Mouse (Mus musculus): ENCODE measurements around the gene Slc23a2.

Slc23a2 gene

DNA sequence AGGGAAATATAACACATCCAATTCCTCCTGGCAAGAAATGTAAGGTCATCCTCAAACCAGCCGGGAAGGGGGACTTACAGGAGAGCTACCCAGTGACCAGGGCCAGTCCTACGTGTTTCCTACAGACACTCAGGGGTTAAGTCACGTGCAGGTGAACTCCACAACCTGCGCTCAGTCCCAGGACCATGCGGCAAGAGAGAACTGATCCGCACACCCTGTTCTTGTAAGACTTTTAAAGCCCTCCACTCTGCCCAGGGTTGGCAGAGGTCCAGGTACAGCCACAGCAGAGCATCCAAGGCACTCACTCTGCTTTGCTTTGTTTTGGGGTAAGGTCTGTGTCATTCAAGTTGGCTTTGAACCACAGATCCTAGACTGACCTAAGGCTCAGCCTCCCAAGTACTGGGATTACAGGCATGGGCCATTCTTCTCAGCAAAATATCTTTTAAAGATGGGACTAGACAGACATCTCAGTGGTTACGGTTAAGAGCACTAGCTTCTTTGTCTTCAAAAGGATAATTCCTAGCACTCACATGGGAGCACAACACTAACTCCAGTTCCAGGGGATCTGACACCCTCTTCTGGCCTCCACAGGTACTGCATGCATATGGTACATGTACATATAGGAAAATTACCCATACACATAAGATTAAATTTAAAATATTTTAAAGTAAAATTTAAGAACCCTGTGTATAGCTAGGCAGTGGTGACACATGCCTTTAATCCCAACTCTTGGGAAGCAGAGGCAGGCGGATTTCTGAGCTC lies 8.9 kb downstream of the Slc23a2 start:
- DNase-seq (ENCODE audit: low read depth in 1 of 2, low spot score in 2 of 2) = no peak

DNA sequence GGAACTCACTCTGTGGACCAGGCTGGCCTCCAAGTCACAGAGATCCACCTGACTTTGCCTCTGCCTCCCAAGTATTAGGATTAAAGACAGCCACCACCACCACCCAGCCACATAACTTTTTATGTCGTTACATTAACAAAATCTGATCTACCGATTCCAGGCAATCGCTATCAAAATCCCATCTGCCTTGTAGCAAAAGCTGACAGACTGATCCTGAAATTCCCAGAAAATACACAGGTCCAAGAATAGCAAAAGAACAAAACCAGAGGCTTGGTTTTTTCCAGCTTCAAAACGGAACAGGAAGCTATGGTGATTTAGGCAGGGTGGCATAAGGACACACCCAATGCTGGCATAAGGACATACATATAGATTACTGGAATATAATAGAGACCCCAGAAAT lies 10.2 kb downstream of the Slc23a2 start:
- no peak for DNase-seq (ENCODE audit: low read depth in 1 of 2, low spot score in 2 of 2)

GRCm38 (mm10) chr2:132133436-132133835 lies 11.5 kb downstream of the Slc23a2 start:
- DNase-seq (ENCODE audit: low read depth in 1 of 2, low spot score in 2 of 2) = no peak

DNA sequence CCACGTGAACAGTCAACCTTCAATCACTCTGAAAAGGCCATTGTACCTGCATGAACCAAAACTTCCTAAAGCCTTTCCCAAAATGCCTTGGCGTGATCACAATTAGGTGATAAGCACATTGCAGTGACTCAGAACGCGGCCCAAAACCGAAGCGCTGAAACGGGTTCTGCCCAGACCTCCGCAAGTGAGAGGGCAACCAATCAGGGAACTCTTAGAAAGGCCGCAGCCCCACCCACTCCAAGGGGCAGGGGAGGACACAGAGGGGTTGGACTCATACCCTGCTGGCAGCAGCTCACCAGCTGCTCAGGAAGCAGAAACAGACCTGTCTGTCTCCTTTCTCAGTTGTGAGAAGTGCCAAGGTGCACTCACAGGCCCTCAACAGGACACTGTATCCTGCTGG lies 13.6 kb downstream of the Slc23a2 start:
- DNase-seq (ENCODE audit: low read depth in 1 of 2, low spot score in 2 of 2) = no peak

DNA sequence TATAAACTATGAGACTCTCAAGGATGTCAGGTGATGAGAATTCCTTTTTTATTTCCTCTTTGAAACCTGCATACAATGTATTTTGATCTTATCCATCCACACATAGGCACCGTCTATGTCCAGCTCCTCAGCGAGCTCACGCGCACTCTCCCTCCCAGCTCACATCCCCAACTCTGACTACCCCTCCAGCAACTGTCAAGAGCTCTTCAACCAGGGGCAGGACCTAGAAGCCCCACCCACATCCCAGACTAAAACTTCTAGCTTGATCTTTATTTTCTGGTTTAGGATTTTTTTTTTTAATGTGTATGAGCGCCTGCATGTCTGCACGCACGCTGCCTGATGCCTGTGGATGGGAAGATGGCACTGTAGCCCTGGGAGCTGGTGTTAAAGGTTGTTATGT lies 14.9 kb downstream of the Slc23a2 start:
- no peak for DNase-seq (ENCODE audit: low read depth in 1 of 2, low spot score in 2 of 2)

DNA sequence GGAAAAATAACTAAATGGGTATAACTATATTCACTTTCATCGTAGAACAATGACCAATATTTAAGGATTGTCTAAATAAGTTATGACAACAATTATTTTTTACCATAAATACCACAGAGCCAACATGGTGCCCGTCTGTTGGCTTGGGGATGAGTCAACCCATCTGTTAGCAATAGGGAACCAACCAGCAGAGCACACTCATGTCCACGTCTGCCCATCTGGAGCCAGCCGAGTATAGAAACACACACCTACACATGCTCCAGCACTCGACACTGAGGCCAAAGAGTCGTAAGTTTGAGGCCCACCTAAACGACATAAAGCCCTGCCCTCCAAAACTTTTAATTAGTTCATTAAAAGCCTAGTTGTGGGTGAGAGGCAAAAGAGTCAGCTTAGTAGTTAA lies 15.7 kb downstream of the Slc23a2 start:
- no peak for DNase-seq (ENCODE audit: low read depth in 1 of 2, low spot score in 2 of 2)

- DNase-seq (ENCODE audit: low read depth in 1 of 2, low spot score in 2 of 2) = no peak
Observed at GRCm38 (mm10) chr2:132127904-132128303, 17.0 kb downstream of the Slc23a2 start.

DNA sequence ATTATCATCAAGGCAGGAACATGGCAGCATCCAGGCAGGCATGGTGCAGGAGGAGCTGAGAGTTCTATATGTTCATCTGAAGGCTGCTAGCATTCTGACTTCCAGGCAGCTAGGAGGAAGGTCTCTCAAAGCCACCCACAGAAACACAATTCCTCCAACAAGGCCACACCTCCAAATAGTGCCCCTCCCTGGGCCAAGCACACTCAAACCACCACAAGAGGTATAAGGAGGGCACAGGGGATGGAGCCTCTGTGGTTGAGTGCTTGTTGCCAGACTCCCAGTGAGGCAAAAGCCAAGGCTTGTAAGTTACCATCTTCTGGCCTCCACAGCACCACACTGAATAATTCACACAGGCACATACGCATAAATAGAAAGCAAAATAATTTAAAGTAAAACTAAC lies 18.6 kb downstream of the Slc23a2 start:
- DNase-seq (ENCODE audit: low read depth in 1 of 2, low spot score in 2 of 2) = no peak

GRCm38 (mm10) chr2:132123063-132123462 lies 21.8 kb downstream of the Slc23a2 start:
- no peak for DNase-seq (ENCODE audit: low read depth in 1 of 2, low spot score in 2 of 2)

GRCm38 (mm10) chr2:132121050-132121449 lies 23.9 kb downstream of the Slc23a2 start:
- no peak for DNase-seq (ENCODE audit: low read depth in 1 of 2, low spot score in 2 of 2)

GRCm38 (mm10) chr2:132118646-132119045 lies 26.3 kb downstream of the Slc23a2 start:
- no peak for DNase-seq (ENCODE audit: low read depth in 1 of 2, low spot score in 2 of 2)

GRCm38 (mm10) chr2:132115936-132116335 lies 29.0 kb downstream of the Slc23a2 start:
- DNase-seq (ENCODE audit: low read depth in 1 of 2, low spot score in 2 of 2) = no peak

GRCm38 (mm10) chr2:132115344-132115743 lies 29.6 kb downstream of the Slc23a2 start:
- no peak for DNase-seq (ENCODE audit: low read depth in 1 of 2, low spot score in 2 of 2)

GRCm38 (mm10) chr2:132113962-132114759 lies 30.7 kb downstream of the Slc23a2 start:
- no peak for DNase-seq (ENCODE audit: low read depth in 1 of 2, low spot score in 2 of 2)

DNA sequence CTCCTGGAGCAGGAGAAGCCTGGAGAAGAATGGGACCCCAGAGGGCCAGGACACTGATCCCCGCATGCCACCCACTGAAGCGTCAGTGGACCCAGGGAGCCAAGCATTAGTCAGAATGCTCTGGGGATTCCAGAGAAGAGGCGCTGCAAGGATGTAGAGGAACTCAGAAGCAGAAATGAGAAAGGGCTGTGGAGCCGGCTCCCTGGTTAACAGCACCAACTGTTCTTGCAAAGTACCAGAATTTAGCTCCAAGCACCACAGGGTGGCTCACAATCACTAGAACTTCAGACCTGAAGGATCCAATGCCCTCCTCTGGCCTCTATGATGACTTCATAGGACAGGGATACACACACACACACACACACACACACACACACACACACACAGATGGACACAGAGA lies 32.6 kb downstream of the Slc23a2 start:
- DNase-seq (ENCODE audit: low read depth in 1 of 2, low spot score in 2 of 2) = no peak

DNA sequence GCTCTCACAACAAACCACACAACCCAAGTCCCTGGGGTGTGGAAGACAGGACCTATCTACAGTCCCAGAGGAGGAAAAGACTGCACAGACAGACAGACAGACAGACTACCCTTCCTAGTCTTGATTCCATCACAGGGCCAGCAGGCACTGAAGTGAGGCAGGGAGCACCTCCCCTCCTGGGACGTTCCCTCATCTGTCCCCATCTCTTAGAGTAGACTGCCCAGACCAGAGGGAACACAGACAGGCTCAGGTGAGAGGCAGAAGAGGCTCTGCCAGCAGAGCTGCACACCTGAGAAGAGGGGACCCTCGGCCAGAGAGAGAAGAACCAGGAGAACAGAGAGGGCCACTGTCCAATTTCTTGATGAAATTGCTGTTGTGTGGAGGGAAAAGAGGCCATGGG lies 33.0 kb downstream of the Slc23a2 start:
- no peak for DNase-seq (ENCODE audit: low read depth in 1 of 2, low spot score in 2 of 2)

- DNase-seq (ENCODE audit: low read depth in 1 of 2, low spot score in 2 of 2) = peak in 1 of 2 experiments; percentile 28
Observed at GRCm38 (mm10) chr2:132111266-132111665, 33.6 kb downstream of the Slc23a2 start.

DNA sequence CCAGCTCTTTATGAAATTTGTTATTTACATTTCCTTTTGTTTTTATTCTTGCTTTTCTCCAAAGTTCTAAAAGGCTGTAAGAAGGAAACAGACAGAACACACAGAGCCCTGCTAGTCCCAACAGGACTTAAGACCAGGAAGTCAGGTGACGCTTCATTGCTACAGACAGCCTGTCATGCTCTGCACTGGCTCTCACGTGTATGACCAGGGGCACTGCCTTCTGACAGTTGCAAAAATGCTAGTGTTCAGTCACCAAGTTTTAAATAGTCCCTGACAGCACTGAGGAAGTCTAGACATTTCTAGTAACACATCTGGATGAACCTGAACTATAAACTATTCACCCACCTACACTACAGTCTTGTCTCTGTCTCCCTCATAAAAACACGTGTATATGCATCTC lies 34.2 kb downstream of the Slc23a2 start:
- no peak for DNase-seq (ENCODE audit: low read depth in 1 of 2, low spot score in 2 of 2)

DNA sequence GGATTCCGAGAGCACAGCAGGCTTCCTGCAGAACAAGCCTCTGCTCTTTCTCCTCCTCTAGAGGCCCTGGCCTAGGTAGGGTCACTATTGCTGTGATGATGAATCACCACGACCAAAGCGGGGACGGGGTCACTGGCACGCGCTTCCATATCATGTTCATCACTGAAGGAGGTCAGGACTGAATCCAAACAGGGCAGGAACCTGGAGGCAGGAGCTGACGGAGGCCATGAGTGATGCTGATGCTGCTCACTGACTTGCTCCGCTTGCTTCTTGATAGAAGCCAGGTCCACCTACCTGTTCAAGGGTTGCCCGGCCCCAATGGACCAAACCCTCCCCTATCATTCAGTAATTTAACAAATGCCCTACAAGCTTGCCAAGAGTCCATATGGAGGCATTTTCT lies 35.9 kb downstream of the Slc23a2 start:
- DNase-seq (ENCODE audit: low read depth in 1 of 2, low spot score in 2 of 2) = no peak

DNA sequence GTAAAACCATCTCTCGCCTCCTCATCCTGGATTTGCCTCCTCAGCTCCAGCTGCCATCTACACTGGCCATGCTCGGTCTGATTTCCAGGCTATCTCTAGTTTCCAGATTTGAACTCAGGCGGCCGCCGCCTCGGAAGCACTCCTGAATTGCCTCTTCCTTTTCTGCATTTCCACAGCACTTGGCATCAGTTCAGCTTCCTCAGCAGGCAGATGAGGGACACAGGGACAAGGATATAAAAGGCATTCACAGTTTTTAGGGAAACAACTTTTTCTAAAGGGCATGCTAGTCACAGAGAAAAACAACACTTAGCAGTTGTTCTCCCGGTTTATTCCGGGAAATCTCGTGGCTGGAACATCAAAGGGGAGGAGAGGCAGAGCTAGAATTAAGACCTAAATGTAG lies 37.3 kb downstream of the Slc23a2 start:
- DNase-seq (ENCODE audit: low read depth in 1 of 2, low spot score in 2 of 2) = no peak

DNA sequence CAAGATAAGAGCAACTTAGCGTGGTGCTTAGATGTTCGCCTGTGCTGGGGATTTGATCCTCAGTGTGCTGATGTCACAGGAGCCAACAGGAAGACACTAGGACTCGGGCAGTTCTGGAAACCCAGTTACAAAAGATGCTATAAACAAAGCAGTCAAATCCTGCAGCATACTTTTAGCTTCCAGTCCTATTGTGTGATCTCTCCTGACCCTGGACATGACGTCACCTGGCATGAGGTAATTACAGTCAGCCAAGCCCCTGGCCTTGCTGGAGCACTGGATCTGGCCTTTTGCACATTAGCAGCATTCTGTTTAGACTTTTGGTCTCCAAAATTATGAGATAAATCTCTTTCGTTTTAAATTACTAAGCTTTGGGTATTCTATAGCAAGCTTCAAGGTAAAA lies 38.8 kb downstream of the Slc23a2 start:
- no peak for DNase-seq (ENCODE audit: low read depth in 1 of 2, low spot score in 2 of 2)

DNA sequence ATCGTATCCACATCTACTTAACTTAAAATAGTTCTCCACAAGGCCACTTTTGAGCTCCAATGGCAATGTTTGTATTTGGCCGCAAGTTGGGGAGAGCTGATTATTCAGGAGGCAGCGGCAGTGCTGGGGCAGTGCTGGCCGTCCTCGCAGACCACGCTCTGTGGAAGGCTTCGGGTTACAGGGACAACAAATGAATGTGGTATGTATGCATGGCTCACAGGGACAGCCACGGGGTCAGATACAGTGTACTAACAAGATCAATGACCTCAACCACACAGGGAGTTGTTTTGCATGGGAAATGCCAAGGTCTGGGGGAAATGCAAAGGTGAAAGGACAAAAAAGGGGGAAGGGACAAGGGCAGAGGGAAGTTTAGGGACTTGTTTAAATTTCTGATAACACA lies 41.6 kb downstream of the Slc23a2 start:
- no peak for DNase-seq (ENCODE audit: low read depth in 1 of 2, low spot score in 2 of 2)

Measured in monocyte, adult 2 months (primary cell).